Mouse (Mus musculus) gastrocnemius, adult 2 months (tissue): Measurements from ENCODE around the gene Prkag1. TPM values are rescaled to one million over a fixed set of nuclear protein-coding genes. Genes with fewer than 3 reads are reported as not detected.
A peak's percentile ranks its signal among the peaks of the same experiment; 100 is the strongest.

ENCODE experiments used
- DNase-seq: peaks from one replicate; pipeline ENCODE4 v3.0.0; 2022
- H3K27ac ChIP-seq: fragments of 200-600 bp; 2 replicates; pipeline ENCODE4 v1.8.1; 2022; ENCODE audit warnings: mild to moderate bottlenecking
- H3K4me3 ChIP-seq: fragments of 200-600 bp; 2 replicates; pipeline ENCODE4 v1.8.1; 2022; ENCODE audit warnings: mild to moderate bottlenecking, moderate library complexity
- CTCF ChIP-seq: fragments of 200-600 bp; IDR thresholded peaks from 2 replicates; pipeline ENCODE4 v1.8.1; 2022; ENCODE audit warnings: antibody characterized with exemption, mild to moderate bottlenecking, moderate library complexity
- intact Hi-C: fragments of 180-260 bp; cut with DNase I; formaldehyde crosslinking; loops from one replicate; pipeline ENCODE4 v1.15.1; 2025
- total RNA-seq, 2 experiments: library from RNA; stranded (reverse); gene quantifications; 2 replicates each; pipeline ENCODE4 v1.2.3; 2021

Prkag1 gene
- total RNA-seq, 2 experiments from 2014 or later: 49.0 to 59.5 TPM

- intact Hi-C loops: no loop called here
Measured at GRCm38 (mm10) chr15:98807895-98808650, 23.2 kb downstream of the Prkag1 start.

GRCm38 (mm10) chr15:98806809-98807770 is 24.2 kb downstream of the Prkag1 start:
- TF ChIP-seq CTCF: no peak
- intact Hi-C loops: no loop called here
- DNase-seq: peak; percentile 49
- Histone ChIP-seq H3K4me3 (peak overlapping the region; percentile 76), H3K27ac (no peak overlapping the region)

More at GRCm38 (mm10) chr15:98807895-98808650, 23.2 kb downstream of the Prkag1 start:
- DNase-seq: peak; percentile 74
- H3K4me3 ChIP-seq: peak overlapping the region; percentile 76
- H3K27ac ChIP-seq: peak overlapping the region; percentile 28; the same call in 1 of the 2 replicates
- TF ChIP-seq CTCF: no peak

- peak overlapping the region; percentile 76 for H3K4me3 ChIP-seq
- no peak for TF ChIP-seq CTCF
- DNase-seq: no peak
- no peak overlapping the region for H3K27ac ChIP-seq
- intact Hi-C loops: no loop called here
Measured at GRCm38 (mm10) chr15:98806071-98806808, 25.1 kb downstream of the Prkag1 start.

GRCm38 (mm10) chr15:98805324-98806040 is 25.8 kb downstream of the Prkag1 start:
- peak; percentile 70 for TF ChIP-seq CTCF
- intact Hi-C loops: no loop called here
- Histone ChIP-seq H3K4me3 (peak overlapping the region; percentile 76), H3K27ac (peak overlapping the region; percentile 53)
- peak; percentile 78 for DNase-seq

- peak; percentile 92 for TF ChIP-seq CTCF
- Histone ChIP-seq H3K4me3 (peak overlapping the region; percentile 51), H3K27ac (no peak overlapping the region)
- DNase-seq: peak; percentile 84
- intact Hi-C loops: loop anchor here (5.0 kb wide), 2 partner anchors 97 to 142 kb away; partner anchors contain the start of genes Ccdc65 and Ddx23
Measured at GRCm38 (mm10) chr15:98804054-98804453, 27.3 kb downstream of the Prkag1 start.

GRCm38 (mm10) chr15:98802926-98803325 is 28.4 kb downstream of the Prkag1 start:
- intact Hi-C loops: loop anchor here (5.0 kb wide), 2 partner anchors 96 to 141 kb away; partner anchors contain the start of genes Ccdc65 and Ddx23
- no peak for DNase-seq
- Histone ChIP-seq H3K27ac (no peak overlapping the region), H3K4me3 (no peak overlapping the region)
- TF ChIP-seq CTCF: no peak

- DNase-seq: peak; percentile 85
- peak; percentile 87 for TF ChIP-seq CTCF
- H3K27ac ChIP-seq: no peak overlapping the region
- intact Hi-C loops: no loop called here
- H3K4me3 ChIP-seq: no peak overlapping the region
Measured at GRCm38 (mm10) chr15:98799396-98799795, 31.9 kb downstream of the Prkag1 start.

GRCm38 (mm10) chr15:98798903-98799302 is 32.4 kb downstream of the Prkag1 start:
- H3K27ac ChIP-seq: no peak overlapping the region
- H3K4me3 ChIP-seq: no peak overlapping the region
- no peak for TF ChIP-seq CTCF
- DNase-seq: no peak
- intact Hi-C loops: no loop called here

GRCm38 (mm10) chr15:98797835-98798492 is 33.4 kb downstream of the Prkag1 start:
- no peak for TF ChIP-seq CTCF
- Histone ChIP-seq H3K4me3 (no peak overlapping the region), H3K27ac (no peak overlapping the region)
- DNase-seq: no peak
- intact Hi-C loops: no loop called here

- DNase-seq: peak; percentile 50
- peak overlapping the region; percentile 20; the same call in 1 of the 2 replicates for H3K4me3 ChIP-seq
- no peak overlapping the region for H3K27ac ChIP-seq
- intact Hi-C loops: no loop called here
- no peak for TF ChIP-seq CTCF
Measured at GRCm38 (mm10) chr15:98796803-98797595, 34.3 kb downstream of the Prkag1 start.
